Mouse (Mus musculus) spleen, adult 2 months (tissue): ENCODE results near the gene Kif22.

ENCODE experiments used
- CTCF ChIP-seq: fragments of 200-500 bp; IDR thresholded peaks from 2 replicates; pipeline ENCODE4 v1.5.1; 2011; ENCODE audit warnings: mild to moderate bottlenecking, inconsistent platforms; ENCODE audit not compliant: insufficient read depth, insufficient read length, insufficient replicate concordance; ENCODE audit errors: extremely low read depth
- POLR2A ChIP-seq: fragments of 200-500 bp; IDR thresholded peaks from 2 replicates; pipeline ENCODE4 v1.6.1; 2011; ENCODE audit warnings: low read depth, low read length, inconsistent platforms

DNA sequence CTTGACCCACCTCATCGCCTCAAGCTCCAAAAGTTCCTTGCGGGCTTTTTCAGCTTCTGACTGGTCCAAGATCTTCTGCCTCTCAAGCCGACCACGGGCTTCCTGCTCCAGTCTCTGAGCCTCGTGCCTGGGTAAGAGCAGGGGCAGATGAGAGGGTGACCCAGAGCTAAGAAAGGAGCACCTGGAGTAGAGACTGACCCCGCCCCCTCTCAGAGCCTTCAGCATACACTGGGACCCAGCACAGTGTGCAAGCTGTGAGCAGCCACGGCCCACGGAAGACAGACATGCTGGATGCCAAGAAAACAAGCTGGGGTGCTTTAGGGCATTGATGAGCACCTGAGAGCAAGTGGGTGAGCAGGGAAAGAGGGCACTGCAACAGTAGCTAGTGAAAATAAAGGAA lies 53.5 kb downstream of the Kif22 start:
- TF ChIP-seq CTCF (no peak), POLR2A (no peak)
